Mouse (Mus musculus) thymus, postnatal 36 days (tissue): ENCODE data around the gene Pigt.

Experiments
- DNase-seq, 2 experiments: peaks; one replicate each; pipeline ENCODE4 v3.0.0; 2022; ENCODE audit warnings: mixed read lengths in 2 of 2

The Pigt gene

GRCm38 (mm10) chr2:164486258-164487114 lies 10.8 kb upstream of the Pigt start:
- DNase-seq = peak; percentile 13 to 22

DNA sequence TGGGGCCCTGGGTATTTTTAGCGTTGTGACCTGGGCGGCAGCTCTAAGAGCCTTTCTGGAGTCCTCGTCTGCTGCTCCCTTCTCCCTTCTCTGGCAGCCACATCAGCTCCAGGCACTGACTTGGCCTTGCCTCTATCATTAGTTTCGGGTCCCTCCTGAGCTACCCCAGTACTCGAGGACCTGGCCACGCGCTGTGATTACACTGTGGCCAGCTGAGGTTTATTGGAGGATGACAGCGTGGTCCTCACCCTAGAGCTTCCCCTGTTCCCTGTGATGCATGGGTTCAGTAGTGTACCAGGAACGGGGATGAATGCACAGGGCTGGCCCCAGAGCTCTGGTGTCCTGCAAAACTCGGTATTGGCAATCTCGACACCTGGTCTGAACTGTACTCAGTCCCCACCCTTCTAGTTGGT lies 10.2 kb upstream of the Pigt start:
- no peak for DNase-seq

DNA sequence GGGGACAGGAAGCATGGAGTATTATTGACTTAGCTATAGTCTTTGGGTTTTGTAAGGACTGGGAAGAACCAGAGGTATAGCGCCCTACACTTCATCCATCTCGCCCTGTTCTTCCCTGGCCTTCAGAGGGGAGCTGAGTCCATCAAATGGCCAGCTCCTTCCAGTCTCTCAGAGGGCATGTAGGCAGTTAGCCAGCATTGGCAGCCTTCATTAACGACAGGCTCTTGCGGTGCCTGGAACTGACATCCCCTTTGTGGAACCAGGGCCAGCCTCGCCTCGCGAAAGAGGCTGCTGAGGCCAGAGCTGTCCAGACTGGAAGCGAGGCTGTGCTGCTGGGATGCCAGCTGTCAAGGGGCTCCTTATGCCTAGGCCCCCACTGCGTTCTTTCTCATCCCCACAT lies 9.5 kb upstream of the Pigt start:
- no peak for DNase-seq

GRCm38 (mm10) chr2:164494126-164494525 lies 3.2 kb upstream of the Pigt start:
- no peak for DNase-seq

GRCm38 (mm10) chr2:164496331-164496730 lies 989 bp upstream of the Pigt start:
- DNase-seq = no peak

- peak; percentile 18 to 28 for DNase-seq
These were observed 460 bp downstream of the Pigt start for GRCm38 (mm10) chr2:164497691-164498268.

DNA sequence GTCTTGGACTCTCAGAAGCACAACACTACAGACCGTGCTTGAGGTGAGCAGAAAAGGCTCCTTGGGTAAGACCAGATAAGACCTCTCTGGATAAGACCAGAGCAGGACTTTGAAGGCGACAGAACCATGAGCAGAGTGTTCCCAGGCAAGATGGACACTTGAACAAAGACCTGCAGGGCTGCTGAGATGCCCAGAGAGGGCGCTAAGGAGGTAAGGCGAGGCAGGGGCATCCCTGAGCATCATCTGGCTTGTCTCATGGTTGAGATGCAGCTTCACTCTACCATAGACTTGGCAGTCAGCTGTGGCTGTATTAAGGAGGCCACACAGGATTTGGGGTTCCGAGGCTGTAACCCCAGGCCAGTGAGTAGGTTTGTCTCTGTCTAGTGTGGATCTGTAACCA lies 2.0 kb downstream of the Pigt start:
- no peak for DNase-seq

DNA sequence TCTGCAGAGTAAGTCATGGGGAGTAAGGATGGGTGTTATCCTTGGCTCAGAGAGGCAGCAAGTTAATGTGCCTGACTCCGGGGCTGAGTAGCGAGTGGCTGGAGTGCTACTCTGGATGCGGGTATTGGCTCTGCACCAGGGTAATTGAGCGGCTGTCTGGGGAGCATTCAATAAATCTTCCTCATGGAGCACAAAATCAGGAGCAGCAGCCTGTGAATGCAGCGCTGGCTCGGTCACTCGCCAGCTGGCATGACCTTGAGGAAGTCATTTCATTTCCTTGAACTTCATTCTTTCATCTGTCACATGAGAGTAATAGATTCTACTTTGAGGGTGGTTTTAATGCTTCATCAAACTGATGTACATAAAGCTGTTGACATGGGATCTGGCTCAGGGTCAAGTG lies 3.2 kb downstream of the Pigt start:
- DNase-seq = no peak

DNA sequence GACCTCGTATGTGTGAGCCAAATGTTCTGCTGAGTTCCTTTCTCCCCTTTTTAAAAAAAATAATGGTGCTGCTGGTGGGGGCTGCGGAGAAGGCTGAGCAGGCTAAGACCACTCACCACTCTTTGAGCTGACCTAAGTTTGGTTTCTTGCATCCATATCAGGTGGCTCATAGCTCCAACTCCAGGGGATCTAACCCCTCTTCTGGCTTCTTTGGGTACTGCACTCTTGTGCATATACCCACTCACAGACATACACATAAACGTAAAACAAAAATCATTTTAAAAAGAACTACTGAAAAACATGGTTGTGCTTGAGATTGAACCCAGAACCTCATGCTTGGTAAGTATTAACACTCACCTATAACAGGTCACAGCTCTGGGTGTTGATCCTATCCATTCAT lies 7.6 kb downstream of the Pigt start:
- no peak for DNase-seq

- no peak for DNase-seq
These were observed 8.5 kb downstream of the Pigt start for GRCm38 (mm10) chr2:164505619-164506347.

DNA sequence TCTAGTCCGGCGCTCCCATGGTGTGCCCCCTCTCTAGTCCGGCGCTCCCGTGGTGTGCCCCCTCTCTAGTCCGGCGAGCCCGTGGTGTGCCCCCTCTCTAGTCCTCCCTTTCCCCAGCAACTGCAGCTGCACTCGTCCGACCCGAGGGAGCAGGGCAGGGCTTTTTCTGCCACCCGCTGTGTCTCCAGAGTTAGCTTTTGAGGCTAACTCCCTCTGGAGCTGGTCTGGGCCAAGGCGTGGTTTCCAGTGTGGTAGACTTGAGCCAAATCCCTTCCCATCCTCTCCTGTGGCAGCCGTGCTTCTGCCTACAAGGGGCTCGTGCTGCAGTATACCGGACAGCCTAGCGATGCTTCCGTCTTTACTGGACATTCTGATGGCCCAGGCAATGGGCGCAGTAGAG lies 10.5 kb downstream of the Pigt start:
- no peak for DNase-seq

DNA sequence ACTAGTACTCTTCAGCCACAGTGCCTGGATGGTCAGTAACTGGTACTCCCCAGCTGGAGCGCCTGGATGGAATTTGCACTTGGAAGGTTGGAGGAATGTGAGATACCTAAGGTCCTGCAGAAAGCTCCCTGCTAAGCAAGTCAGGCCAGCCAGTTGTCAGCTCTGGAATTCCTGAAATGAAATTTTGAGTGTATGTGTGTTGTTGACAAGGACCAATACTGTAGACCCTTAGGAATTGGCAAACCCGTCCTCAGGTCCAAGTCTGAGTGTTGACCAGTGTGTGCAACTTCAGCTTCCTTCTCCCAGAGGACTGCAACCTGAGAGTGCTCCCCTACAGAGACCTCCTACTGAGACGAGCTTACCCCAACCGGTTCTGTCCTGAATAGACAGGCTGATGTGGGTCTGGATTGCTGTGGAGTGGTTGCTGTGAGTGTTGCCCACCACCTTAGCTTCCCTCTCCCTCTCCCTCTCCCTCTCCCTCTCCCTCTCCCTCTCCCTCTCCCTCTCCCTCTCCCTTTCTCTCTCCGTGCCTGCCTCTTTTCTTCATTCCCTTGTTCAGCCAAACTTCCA lies 13.4 kb downstream of the Pigt start:
- no peak for DNase-seq

GRCm38 (mm10) chr2:164512121-164512909 lies 15.0 kb downstream of the Pigt start:
- no peak for DNase-seq

- no peak for DNase-seq
These were observed 16.1 kb downstream of the Pigt start for GRCm38 (mm10) chr2:164513389-164513788.

DNA sequence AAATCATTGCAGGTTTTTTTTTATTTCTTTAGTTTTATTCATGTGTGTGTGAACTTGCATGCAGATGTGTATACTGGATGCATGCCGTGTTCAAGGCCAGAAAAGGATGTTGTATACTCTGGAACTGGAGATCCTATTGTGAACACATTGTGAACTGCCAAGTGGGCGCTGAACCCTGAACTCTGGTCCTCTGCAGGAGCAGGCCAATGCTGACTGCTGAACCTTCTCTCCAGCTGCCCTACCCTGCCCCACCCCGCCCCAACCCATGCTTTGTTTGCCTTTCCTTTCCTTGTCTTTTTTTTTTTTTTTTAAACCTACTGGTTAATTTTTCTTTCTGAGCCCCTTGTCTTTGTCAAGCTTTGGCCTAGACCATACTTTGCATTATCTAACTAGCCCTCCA lies 17.6 kb downstream of the Pigt start:
- no peak for DNase-seq

GRCm38 (mm10) chr2:164515897-164516296 lies 18.6 kb downstream of the Pigt start:
- no peak for DNase-seq

DNA sequence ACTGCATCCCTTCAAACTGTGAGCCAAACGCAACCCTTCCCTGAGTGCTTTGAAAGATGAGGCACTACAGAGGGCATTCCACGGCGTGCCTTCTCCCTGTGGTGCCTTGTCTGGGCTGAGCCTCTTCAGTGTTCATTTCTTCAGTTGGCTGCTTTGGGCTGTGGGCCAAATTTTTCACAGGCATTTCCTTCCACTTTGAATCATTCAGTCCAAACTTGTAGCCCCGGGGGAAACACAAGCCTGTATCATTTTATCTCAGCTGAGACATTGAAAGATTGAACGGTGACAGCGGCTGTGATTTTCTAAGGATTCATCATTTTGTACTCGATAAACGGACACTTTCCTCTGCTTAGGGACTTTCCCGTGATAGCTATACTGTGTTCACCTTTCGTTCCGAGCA lies 19.3 kb downstream of the Pigt start:
- no peak for DNase-seq

GRCm38 (mm10) chr2:164517485-164518221 lies 20.3 kb downstream of the Pigt start:
- peak; percentile 63 to 66 for DNase-seq

GRCm38 (mm10) chr2:164518266-164519170 lies 21.2 kb downstream of the Pigt start:
- no peak for DNase-seq

- no peak for DNase-seq
These were observed 21.8 kb downstream of the Pigt start for GRCm38 (mm10) chr2:164519171-164519526.

GRCm38 (mm10) chr2:164520782-164521181 lies 23.5 kb downstream of the Pigt start:
- DNase-seq = peak; percentile 32 to 43
